Mouse (Mus musculus) small intestine, adult 2 months (tissue): Measurements from ENCODE around the gene Zfp580.

ENCODE experiments used
- CTCF ChIP-seq: fragments of 200-500 bp; IDR thresholded peaks from 2 replicates; pipeline ENCODE4 v1.5.1; 2012; ENCODE audit warnings: low read depth, mild to moderate bottlenecking, control low read depth, inconsistent platforms, low read length, moderate library complexity, mixed read lengths; ENCODE audit not compliant: insufficient replicate concordance, insufficient read length; ENCODE audit errors: extremely low read depth
- POLR2A ChIP-seq: fragments of 200-500 bp; IDR thresholded peaks from 2 replicates; pipeline ENCODE4 v1.6.1; 2012; ENCODE audit warnings: low read depth, mild to moderate bottlenecking, control low read depth, inconsistent platforms, low read length, moderate library complexity

- no peak for TF ChIP-seq POLR2A
- no peak for TF ChIP-seq CTCF
Observed at GRCm38 (mm10) chr7:5059421-5059820, 8.1 kb downstream of the Zfp580 start.
